Mouse (Mus musculus) lung, postnatal 0 days (tissue): ENCODE data around the gene Psg16. TPM values are rescaled to one million over a fixed set of nuclear protein-coding genes. Genes with fewer than 3 reads are reported as not detected.

ENCODE experiments used
- ATAC-seq: fragments of 200-750 bp; cut with Nextera tagmentation; 2 replicates; pipeline ENCODE4 v1.8.0; 2017; ENCODE audit warnings: moderate library complexity
- DNase-seq: peaks from one replicate; pipeline ENCODE4 v3.0.0-alpha.2; 2016; ENCODE audit warnings: low spot score
- H3K27ac ChIP-seq: fragments of 300-500 bp; sonication (generic); 2 replicates; pipeline ENCODE4 v1.5.1; 2014; ENCODE audit warnings: antibody characterized with exemption, mild to moderate bottlenecking, low read length, mixed read lengths
- H3K27me3 ChIP-seq: fragments of 300-500 bp; sonication (generic); replicated peaks from 2 replicates; pipeline ENCODE4 v1.6.1; 2014; ENCODE audit warnings: low read length, mixed read lengths; ENCODE audit not compliant: insufficient read depth
- H3K36me3 ChIP-seq: fragments of 300-500 bp; sonication (generic); 2 replicates; pipeline ENCODE4 v1.6.1; 2014; ENCODE audit warnings: low read length, mixed read lengths; ENCODE audit not compliant: insufficient read depth
- H3K4me1 ChIP-seq: fragments of 300-500 bp; sonication (generic); 2 replicates; pipeline ENCODE4 v1.6.1; 2014; ENCODE audit warnings: antibody characterized with exemption, low read depth, low read length, mixed read lengths; ENCODE audit not compliant: insufficient read depth
- H3K4me2 ChIP-seq: fragments of 300-500 bp; sonication (generic); replicated peaks from 2 replicates; pipeline ENCODE4 v1.6.1; 2014; ENCODE audit warnings: low read depth, mild to moderate bottlenecking, low read length, moderate library complexity, mixed read lengths
- H3K4me3 ChIP-seq: fragments of 300-500 bp; sonication (generic); 2 replicates; pipeline ENCODE4 v1.5.1; 2014; ENCODE audit warnings: low read depth, low read length
- H3K9ac ChIP-seq: fragments of 300-500 bp; sonication (generic); replicated peaks from 2 replicates; pipeline ENCODE4 v1.6.1; 2014; ENCODE audit warnings: low read depth, mild to moderate bottlenecking
- H3K9me3 ChIP-seq: fragments of 300-500 bp; sonication (generic); 2 replicates; pipeline ENCODE4 v1.6.1; 2016; ENCODE audit warnings: low read length, mixed read lengths
- CTCF ChIP-seq: IDR thresholded peaks from 2 replicates; pipeline ENCODE4 v1.5.1; 2016; ENCODE audit warnings: antibody characterized with exemption, mild to moderate bottlenecking
- EP300 ChIP-seq: IDR thresholded peaks from 2 replicates; pipeline ENCODE4 v1.6.1; 2016; ENCODE audit warnings: antibody characterized with exemption, mild to moderate bottlenecking, control low read depth
- WGBS: fragments of 180-500 bp; shearing (Covaris S2); extraction: QIAGEN DNeasy Blood & Tissue Kit; methylation state at CpG from one replicate; pipeline ENCODE4 v1.1.7; 2014; 5-methylcytosine and 5-hydroxymethylcytosine counted together
- polyA plus RNA-seq: library from polyadenylated mRNA; unstranded; fragments of >200 nt; fragmentation: Nextera tagmentation; extraction: Ambion mirVana; gene quantifications from 2 replicates; pipeline ENCODE4 v1.2.1, GENCODE M21; 2015

The Psg16 gene
- polyA plus RNA-seq, 1 experiment from 2014 or later, result 0.21 TPM

DNA sequence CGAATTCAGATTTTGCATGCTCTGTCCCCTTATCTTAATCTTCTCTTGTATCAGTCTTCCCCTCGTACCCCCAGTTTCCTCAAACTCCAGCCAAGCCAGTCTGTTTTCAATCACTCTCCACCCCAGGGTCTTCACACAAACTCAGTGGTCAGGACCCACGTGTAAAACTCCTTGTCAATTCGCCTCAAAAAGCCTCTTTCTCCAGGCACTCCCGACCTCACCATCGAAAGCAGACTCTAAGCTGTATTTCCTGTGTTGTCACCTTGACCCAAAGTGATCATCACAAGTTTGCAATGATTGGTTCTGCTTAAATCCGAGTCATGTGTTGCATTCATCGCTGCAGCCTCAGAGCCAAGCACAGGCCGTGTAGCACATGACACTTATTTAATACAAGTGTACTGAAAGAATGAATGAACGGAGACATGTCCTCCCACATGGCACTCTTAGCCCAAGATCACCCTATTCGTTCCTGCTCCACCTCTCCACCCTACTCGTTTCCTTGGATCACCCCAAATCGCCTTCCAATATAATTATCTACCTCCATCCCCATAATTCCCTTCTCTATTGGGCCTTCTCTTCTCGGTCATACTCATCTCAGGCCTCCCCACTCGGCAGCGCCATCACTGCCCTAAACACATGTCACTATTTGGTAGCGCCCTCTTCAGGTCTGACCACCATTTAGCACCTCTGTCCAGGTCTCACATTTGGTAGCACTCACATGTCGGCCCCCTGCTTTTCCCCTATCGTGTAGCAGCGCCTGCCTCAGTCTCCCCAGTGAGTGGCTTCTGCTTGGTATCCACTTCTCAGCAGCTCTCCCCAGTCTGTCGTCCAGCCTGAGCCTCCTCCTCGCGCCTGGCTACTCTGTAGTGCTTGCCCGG lies 46.9 kb upstream of the Psg16 start:
- Histone ChIP-seq H3K4me1 (peaks cover 33% of the 10 kb centered on the region), H3K36me3 (peaks cover 15% of the 10 kb centered on the region; the same call in 1 of the 2 replicates), H3K27me3 (no peaks in the 10 kb centered on the region), H3K4me3 (peak overlapping the region; percentile 80), H3K9me3 (no peaks in the 10 kb centered on the region), H3K4me2 (peak overlapping the region; percentile 77), H3K27ac (peak overlapping the region; percentile 90), H3K9ac (peak overlapping the region; percentile 62)
- 3% methylated on average over 24 of the region's 24 CpGs for WGBS
- ATAC-seq (peak; percentile 52), DNase-seq (peak; percentile 85)
- TF ChIP-seq CTCF (peak; percentile 80), EP300 (no peak)

DNA sequence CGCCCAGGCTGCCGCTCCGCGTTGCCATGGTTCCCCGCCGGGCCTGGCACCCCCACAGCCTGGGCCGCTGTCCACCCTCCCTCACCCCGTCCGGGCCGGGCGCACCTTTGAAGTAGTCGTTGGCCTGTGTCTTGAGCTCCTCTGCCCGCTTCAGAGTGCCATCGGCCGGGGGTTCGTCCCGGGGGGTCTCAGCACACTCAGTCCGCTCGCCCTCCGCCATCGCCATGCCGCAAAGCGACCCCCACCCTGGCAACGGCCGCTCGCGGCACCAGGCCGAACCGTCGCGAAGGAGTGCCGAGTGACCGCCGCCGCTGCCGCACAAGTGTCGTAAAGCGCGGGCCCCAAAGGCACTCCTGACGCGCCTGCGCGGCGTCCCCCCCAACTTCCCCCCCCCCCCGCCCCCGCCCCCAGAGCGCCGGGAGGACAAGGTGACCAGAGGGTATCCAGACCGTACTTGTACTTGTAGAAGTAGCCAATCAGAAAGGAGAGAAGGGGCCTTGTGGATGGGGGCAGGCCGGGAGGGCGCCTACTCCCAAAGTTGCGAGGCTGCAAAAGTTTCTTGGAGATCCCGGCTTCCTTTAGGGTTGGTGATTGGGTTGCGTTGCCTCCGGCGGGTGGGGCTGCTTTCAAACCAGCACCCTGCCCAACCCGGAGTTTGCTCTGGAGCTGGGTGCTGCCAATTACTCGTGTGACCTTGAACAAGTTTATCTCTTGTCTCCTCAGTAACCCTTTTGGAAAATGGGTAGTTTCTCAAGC lies 46.1 kb upstream of the Psg16 start, which contains the start of gene Ppp5c:
Gene Ppp5c, minus strand, starts transcription at position 337 of the 756 bp plus-strand sequence.
- H3K9ac ChIP-seq, result peak within 1 kb of the TSS; percentile 62
- TF ChIP-seq CTCF (no peak), EP300 (no peak)
- DNase-seq, result peak; percentile 97
- no peaks in the 10 kb centered on the region for H3K9me3 ChIP-seq
- peak within 1 kb of the TSS; percentile 77 for H3K4me2 ChIP-seq
- H3K36me3 ChIP-seq, result peaks cover 16% of the 10 kb centered on the region; the same call in 1 of the 2 replicates
- ATAC-seq, result peak; percentile 80
- 2% methylated on average over 55 of the region's 58 CpGs for WGBS
- no peaks in the 10 kb centered on the region for H3K27me3 ChIP-seq
- H3K4me3 ChIP-seq, result peak within 1 kb of the TSS; percentile 80
- H3K27ac ChIP-seq, result peak within 1 kb of the TSS; percentile 90
- peaks cover 33% of the 10 kb centered on the region for H3K4me1 ChIP-seq

DNA sequence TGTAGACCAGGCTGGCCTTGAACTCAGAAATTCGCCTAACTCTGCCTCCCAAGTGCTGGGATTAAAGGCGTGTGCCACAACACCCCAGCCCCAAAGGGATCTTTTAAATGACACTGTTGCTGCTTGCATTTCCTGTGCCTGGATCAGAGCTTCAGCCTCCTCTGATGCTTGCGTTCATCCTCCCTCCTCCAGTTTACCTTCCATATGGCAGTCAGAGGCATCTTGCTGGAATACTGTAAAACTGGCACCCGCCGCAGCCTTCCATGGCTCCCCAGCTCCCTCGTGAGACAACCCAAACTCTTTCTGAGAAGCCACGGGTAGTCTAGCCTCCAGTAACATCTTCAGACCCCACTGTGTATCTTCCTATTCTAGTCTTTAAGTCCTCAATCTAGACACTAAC lies 44.9 kb upstream of the Psg16 start:
- Histone ChIP-seq H3K27me3 (no peaks in the 10 kb centered on the region), H3K4me1 (peaks cover 22% of the 10 kb centered on the region), H3K9ac (no peak overlapping the region), H3K4me3 (no peak overlapping the region), H3K36me3 (peaks cover 27% of the 10 kb centered on the region; the same call in 1 of the 2 replicates), H3K9me3 (no peaks in the 10 kb centered on the region), H3K27ac (no peak overlapping the region), H3K4me2 (no peak overlapping the region)
- ATAC-seq, result no peak
- no peak for TF ChIP-seq CTCF
- TF ChIP-seq EP300, result no peak
- WGBS, result 72% methylated on average over 7 of the region's 7 CpGs
- no peak for DNase-seq

DNA sequence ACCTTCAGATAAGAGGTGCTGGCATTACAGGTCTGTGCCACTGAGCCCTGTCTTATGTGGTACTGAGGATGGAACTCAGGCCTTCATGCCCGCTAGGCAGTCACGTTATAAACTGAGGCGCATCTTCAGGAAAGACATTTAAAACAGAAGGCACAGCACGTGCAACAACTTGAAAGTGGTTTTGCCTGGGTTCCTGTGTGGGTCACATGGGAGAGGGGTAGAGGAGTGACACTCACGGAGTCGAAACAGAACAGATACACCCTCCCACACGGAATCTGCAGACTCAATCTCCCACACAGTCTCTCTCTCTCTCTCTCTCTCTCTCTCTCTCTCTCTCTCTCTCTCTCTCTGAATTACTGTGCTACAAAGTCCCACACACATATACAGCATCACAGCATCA lies 43.6 kb upstream of the Psg16 start:
- Histone ChIP-seq H3K4me2 (no peak overlapping the region), H3K27ac (0 out of 2 replicates have a peak overlapping the region, but pooled peaks have one; percentile 10), H3K9me3 (no peaks in the 10 kb centered on the region), H3K27me3 (no peaks in the 10 kb centered on the region), H3K36me3 (peaks cover 40% of the 10 kb centered on the region), H3K4me3 (no peak overlapping the region), H3K4me1 (peaks cover 10% of the 10 kb centered on the region), H3K9ac (no peak overlapping the region)
- 79% methylated on average over 7 of the region's 7 CpGs for WGBS
- DNase-seq, result no peak
- ATAC-seq, result no peak
- no peak for TF ChIP-seq CTCF
- no peak for TF ChIP-seq EP300

DNA sequence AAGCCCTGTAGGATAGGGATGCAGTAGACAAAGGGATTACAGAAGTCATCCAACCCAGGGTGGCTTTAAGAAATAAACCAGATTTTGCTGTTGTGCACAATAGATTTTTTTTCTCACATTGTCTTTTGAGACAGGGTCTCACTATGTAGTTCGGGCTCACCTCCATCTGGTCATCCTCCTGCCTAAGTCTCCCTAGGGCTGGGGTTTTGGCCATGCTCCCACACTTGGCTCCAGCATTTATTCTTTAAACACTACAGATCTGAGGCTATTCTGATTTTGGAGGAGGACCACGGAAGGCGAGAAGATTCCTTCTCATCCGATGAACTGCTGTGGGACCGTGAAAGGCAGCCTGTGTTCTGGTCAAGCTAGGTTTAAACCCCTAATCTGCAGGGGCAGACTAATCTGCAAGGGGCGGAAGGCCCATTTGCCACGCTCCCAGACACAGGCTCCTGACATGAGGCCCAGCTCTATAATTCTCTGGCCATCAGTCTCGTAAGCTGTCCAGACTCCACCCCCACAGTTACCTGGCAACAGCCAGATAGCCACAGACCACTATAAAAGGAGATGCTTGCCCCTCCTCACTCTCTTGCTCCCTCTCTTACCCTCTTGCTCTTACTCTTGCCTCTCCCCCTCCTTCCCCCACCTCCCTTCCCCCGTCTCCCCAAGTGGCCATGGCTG lies 35.7 kb upstream of the Psg16 start:
- no peak overlapping the region for H3K4me3 ChIP-seq
- no peak overlapping the region for H3K27ac ChIP-seq
- no peaks in the 10 kb centered on the region for H3K27me3 ChIP-seq
- TF ChIP-seq CTCF, result no peak
- TF ChIP-seq EP300, result no peak
- ATAC-seq (no peak), DNase-seq (no peak)
- H3K4me2 ChIP-seq, result no peak overlapping the region
- no peak overlapping the region for H3K9ac ChIP-seq
- H3K9me3 ChIP-seq, result no peaks in the 10 kb centered on the region
- WGBS, result 68% methylated on average over 9 of the region's 9 CpGs
- no peaks in the 10 kb centered on the region for H3K4me1 ChIP-seq
- peaks cover 79% of the 10 kb centered on the region for H3K36me3 ChIP-seq

DNA sequence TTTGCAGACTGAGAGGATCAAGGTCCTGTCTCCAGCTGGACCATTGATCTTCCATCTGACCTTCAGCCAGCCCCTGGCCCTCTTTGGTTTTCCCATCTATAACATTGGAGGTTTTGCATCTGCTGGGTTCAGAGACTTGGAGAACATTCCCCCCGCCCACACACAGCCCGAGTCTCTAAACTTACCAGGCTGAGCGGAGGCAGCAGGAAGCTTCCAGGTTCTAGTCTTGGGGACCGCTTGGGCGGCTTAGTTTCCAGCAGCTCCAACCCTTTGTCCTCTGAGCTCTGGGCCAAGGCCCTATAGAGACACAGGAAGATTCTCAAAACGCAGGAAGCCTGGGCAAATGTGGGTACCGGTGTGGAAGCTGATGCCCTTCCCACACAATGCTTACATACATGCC lies 34.5 kb upstream of the Psg16 start:
- TF ChIP-seq CTCF, result no peak
- TF ChIP-seq EP300, result no peak
- ATAC-seq (no peak), DNase-seq (no peak)
- Histone ChIP-seq H3K27me3 (no peaks in the 10 kb centered on the region), H3K36me3 (peaks cover 79% of the 10 kb centered on the region), H3K4me3 (no peak overlapping the region), H3K9ac (no peak overlapping the region), H3K4me1 (no peaks in the 10 kb centered on the region), H3K27ac (no peak overlapping the region), H3K9me3 (no peaks in the 10 kb centered on the region), H3K4me2 (no peak overlapping the region)
- WGBS, result 91% methylated on average over 7 of the region's 7 CpGs
